Mouse (Mus musculus): ENCODE data around the gene 4930469K13Rik. TPM values are rescaled to one million over a fixed set of nuclear protein-coding genes. Genes with fewer than 3 reads are reported as not detected.

The 4930469K13Rik gene
- polyA plus RNA-seq, 1 experiment: not detected

DNA sequence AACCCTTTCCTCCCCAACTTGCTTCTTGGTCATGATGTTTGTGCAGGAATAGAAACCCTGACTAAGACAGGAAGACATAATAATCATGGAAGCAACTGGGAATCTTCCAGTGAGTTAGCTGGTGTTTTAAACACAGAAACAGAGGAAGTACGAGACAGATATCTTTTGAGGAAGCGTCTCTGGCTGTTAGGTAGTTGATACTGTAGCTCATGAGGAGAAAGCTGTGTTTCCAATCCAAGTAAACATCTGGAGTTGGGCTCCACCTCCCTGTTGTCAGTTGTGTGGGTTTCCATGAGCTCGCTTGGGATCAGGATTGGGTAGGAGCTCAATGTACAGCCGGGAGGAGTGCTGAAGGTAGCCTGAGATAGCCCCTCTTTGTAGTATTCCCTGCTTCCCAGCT lies 151.9 kb downstream of the 4930469K13Rik start:
- no peak for TF ChIP-seq CTCF (IDR thresholded peaks at IDR 0.05; ENCODE audit: control insufficient read depth, insufficient read depth, low read length)
- no peak for TF ChIP-seq POLR2A (IDR thresholded peaks at IDR 0.05; ENCODE audit: borderline replicate concordance, control insufficient read depth, low read depth, low read length)
- no peaks in the 10 kb centered on the region for H3K4me1 ChIP-seq (ENCODE audit: control insufficient read depth, insufficient read depth, low read length)
- no peak overlapping the region for H3K4me3 ChIP-seq (replicated peaks; ENCODE audit: control insufficient read depth, low read depth, low read length)
- WGBS: 44% methylated on average over 4 of the region's 4 CpGs
- no peak overlapping the region for H3K27ac ChIP-seq (ENCODE audit: control insufficient read depth, insufficient read depth, low read depth, low read length, poor library complexity)

DNA sequence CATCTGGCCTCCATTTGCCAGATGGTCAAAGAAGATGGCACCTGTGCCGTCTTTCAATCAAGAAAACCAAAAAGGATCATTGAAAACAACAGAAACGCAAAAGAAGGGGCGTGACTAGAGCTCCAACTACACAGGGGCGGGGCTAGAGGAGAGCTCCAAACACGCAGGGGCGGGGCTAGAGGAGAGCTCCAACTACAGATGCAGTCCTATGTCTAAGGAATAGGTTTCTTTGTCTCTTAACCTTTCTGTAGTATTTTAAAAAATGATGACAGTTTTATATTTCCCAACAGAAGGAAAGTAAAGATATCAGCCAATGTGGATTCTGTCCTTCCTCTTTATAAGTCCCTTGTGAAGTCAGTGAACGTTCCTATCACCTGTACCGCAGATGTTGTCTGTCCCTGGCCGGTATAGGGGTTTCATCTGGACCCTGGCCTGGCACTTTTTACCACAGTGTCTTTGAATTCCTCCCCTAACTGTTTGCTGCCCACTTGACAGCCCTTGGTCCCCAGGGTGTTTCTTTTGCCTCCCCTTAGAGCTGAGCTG lies 153.5 kb downstream of the 4930469K13Rik start:
- TF ChIP-seq POLR2A (IDR thresholded peaks at IDR 0.05; ENCODE audit: borderline replicate concordance, control insufficient read depth, low read depth, low read length): no peak
- no peak for TF ChIP-seq CTCF (IDR thresholded peaks at IDR 0.05; ENCODE audit: control insufficient read depth, insufficient read depth, low read length)
- Histone ChIP-seq H3K4me3 (replicated peaks; ENCODE audit: control insufficient read depth, low read depth, low read length) (no peak overlapping the region), H3K4me1 (ENCODE audit: control insufficient read depth, insufficient read depth, low read length) (no peaks in the 10 kb centered on the region), H3K27ac (ENCODE audit: control insufficient read depth, insufficient read depth, low read depth, low read length, poor library complexity) (no peak overlapping the region)
- WGBS: 67% methylated on average over 9 of the region's 9 CpGs

DNA sequence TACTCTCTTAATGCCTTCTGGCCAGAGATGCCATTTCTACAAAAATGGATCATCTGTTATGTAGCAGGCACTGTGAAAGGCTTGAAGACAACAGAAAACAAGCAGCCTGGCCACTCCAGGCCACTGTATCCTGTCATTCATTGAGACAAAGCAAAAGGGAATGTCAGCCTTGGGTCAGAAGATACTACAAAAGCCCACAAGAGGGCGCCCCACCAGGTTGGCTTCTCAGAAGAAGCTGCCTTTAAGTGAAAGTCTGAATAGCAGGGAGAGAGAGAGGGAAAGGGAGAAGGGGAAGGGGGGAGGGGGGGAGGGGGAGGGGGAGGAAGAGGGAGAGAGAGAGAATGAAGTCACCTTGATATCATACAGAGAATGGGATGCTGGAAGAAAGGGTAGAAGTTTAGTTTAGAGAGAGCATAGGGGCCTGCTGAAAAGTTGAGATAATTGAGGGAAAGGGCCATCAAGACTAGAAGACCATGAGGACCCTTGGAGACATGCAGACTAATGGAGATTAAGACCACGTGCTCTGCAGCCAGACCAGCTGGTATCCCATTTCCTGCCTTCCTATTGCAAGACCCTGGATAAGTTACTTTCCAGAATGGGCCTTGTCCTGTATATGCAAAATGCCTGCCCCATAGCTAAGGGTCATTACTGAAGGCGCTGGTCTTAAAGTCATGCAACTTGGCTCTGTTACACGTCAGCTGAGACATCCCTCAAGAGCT lies 154.1 kb downstream of the 4930469K13Rik start:
- 66% methylated on average over 4 of the region's 4 CpGs for WGBS
- Histone ChIP-seq H3K27ac (ENCODE audit: control insufficient read depth, insufficient read depth, low read depth, low read length, poor library complexity) (no peak overlapping the region), H3K4me1 (ENCODE audit: control insufficient read depth, insufficient read depth, low read length) (no peaks in the 10 kb centered on the region), H3K4me3 (replicated peaks; ENCODE audit: control insufficient read depth, low read depth, low read length) (no peak overlapping the region)
- TF ChIP-seq POLR2A (IDR thresholded peaks at IDR 0.05; ENCODE audit: borderline replicate concordance, control insufficient read depth, low read depth, low read length) (no peak), CTCF (IDR thresholded peaks at IDR 0.05; ENCODE audit: control insufficient read depth, insufficient read depth, low read length) (peak; percentile 49; the same call in 1 of the 2 replicates)

GRCm38 (mm10) chr11:33943565-33943964 lies 154.8 kb downstream of the 4930469K13Rik start:
- TF ChIP-seq CTCF (IDR thresholded peaks at IDR 0.05; ENCODE audit: control insufficient read depth, insufficient read depth, low read length) (no peak), POLR2A (IDR thresholded peaks at IDR 0.05; ENCODE audit: borderline replicate concordance, control insufficient read depth, low read depth, low read length) (no peak)

GRCm38 (mm10) chr11:33939456-33940113 lies 158.8 kb downstream of the 4930469K13Rik start:
- TF ChIP-seq CTCF (IDR thresholded peaks at IDR 0.05; ENCODE audit: control insufficient read depth, insufficient read depth, low read length) (no peak), POLR2A (IDR thresholded peaks at IDR 0.05; ENCODE audit: borderline replicate concordance, control insufficient read depth, low read depth, low read length) (no peak)
- Histone ChIP-seq H3K4me1 (ENCODE audit: control insufficient read depth, insufficient read depth, low read length) (no peaks in the 10 kb centered on the region), H3K4me3 (replicated peaks; ENCODE audit: control insufficient read depth, low read depth, low read length) (no peak overlapping the region), H3K27ac (ENCODE audit: control insufficient read depth, insufficient read depth, low read depth, low read length, poor library complexity) (no peak overlapping the region; the same call in 1 of the 2 replicates)
- WGBS: 18% methylated on average over 4 of the region's 4 CpGs

More at GRCm38 (mm10) chr11:33943565-33943964, 154.8 kb downstream of the 4930469K13Rik start:
- Histone ChIP-seq H3K4me1 (ENCODE audit: control insufficient read depth, insufficient read depth, low read length) (no peaks in the 10 kb centered on the region), H3K4me3 (replicated peaks; ENCODE audit: control insufficient read depth, low read depth, low read length) (no peak overlapping the region), H3K27ac (ENCODE audit: control insufficient read depth, insufficient read depth, low read depth, low read length, poor library complexity) (no peak overlapping the region)
- 67% methylated on average over 1 of the region's 1 CpGs for WGBS

GRCm38 (mm10) chr11:33938561-33939274 lies 159.6 kb downstream of the 4930469K13Rik start:
- Histone ChIP-seq H3K4me1 (ENCODE audit: control insufficient read depth, insufficient read depth, low read length) (no peaks in the 10 kb centered on the region; the same call in 1 of the 2 replicates), H3K27ac (ENCODE audit: control insufficient read depth, insufficient read depth, low read depth, low read length, poor library complexity) (peak overlapping the region; percentile 44; the same call in 1 of the 2 replicates), H3K4me3 (replicated peaks; ENCODE audit: control insufficient read depth, low read depth, low read length) (no peak overlapping the region)
- TF ChIP-seq POLR2A (IDR thresholded peaks at IDR 0.05; ENCODE audit: borderline replicate concordance, control insufficient read depth, low read depth, low read length) (no peak), CTCF (IDR thresholded peaks at IDR 0.05; ENCODE audit: control insufficient read depth, insufficient read depth, low read length) (no peak)
- WGBS: 15% methylated on average over 7 of the region's 7 CpGs

GRCm38 (mm10) chr11:33937641-33938040 lies 160.7 kb downstream of the 4930469K13Rik start:
- peaks cover 2% of the 10 kb centered on the region for H3K4me1 ChIP-seq (ENCODE audit: control insufficient read depth, insufficient read depth, low read length)
- TF ChIP-seq CTCF (IDR thresholded peaks at IDR 0.05; ENCODE audit: control insufficient read depth, insufficient read depth, low read length) (no peak), POLR2A (IDR thresholded peaks at IDR 0.05; ENCODE audit: borderline replicate concordance, control insufficient read depth, low read depth, low read length) (no peak)
- H3K27ac ChIP-seq (ENCODE audit: control insufficient read depth, insufficient read depth, low read depth, low read length, poor library complexity): no peak overlapping the region

DNA sequence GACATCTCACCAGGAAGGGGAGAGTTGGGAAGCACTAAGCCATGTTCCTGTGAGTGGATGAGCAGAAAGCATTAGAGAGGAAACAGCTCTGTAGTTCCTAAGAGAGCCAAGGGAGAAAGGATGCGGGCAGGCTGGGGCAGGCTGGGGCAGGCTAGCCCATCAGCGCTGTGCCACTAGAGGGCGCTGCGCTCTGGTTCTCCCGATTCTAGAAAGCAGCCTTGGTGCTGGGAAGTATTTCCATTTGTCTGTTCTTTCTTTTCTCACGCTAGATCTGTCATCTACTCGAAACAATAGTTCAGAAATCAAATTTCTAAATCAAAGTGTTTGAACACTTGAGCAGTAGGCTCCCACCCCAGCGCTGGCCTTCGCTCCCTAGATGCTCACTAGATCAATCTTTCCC lies 164.1 kb downstream of the 4930469K13Rik start:
- H3K4me1 ChIP-seq (ENCODE audit: control insufficient read depth, insufficient read depth, low read length): peaks cover 3% of the 10 kb centered on the region
- H3K27ac ChIP-seq (ENCODE audit: control insufficient read depth, insufficient read depth, low read depth, low read length, poor library complexity): no peak overlapping the region
- no peak for TF ChIP-seq POLR2A (IDR thresholded peaks at IDR 0.05; ENCODE audit: borderline replicate concordance, control insufficient read depth, low read depth, low read length)
- TF ChIP-seq CTCF (IDR thresholded peaks at IDR 0.05; ENCODE audit: control insufficient read depth, insufficient read depth, low read length): peak; percentile 57
- 78% methylated on average over 9 of the region's 9 CpGs for WGBS
- H3K4me3 ChIP-seq (replicated peaks; ENCODE audit: control insufficient read depth, low read depth, low read length): no peak overlapping the region

More at GRCm38 (mm10) chr11:33937641-33938040, 160.7 kb downstream of the 4930469K13Rik start:
- 81% methylated on average over 8 of the region's 8 CpGs for WGBS
- H3K4me3 ChIP-seq (replicated peaks; ENCODE audit: control insufficient read depth, low read depth, low read length): no peak overlapping the region
